Mouse (Mus musculus): ENCODE measurements around the gene Nedd4. TPM values are rescaled to one million over a fixed set of nuclear protein-coding genes. Genes with fewer than 3 reads are reported as not detected.
"Not testable (repeated sequence)": the region's sequence is repeated elsewhere in the genome, so short reads cannot be mapped to it uniquely, and the experiment has no call there.

Nedd4 gene
- 100 to 1,000 TPM; 376 to 378 TPM for total RNA-seq (2021)
- long read RNA-seq, experiment 1, full-length matches to known transcripts = 203 of 229 reads
- long read RNA-seq, experiment 1, partial matches to known transcripts = 20 of 229 reads
- long read RNA-seq, experiment 1, other reads (novel, unspliced or antisense) = 6 of 229 reads
- long read RNA-seq, experiment 2, full-length matches to known transcripts = 238 of 354 reads
- long read RNA-seq, experiment 2, partial matches to known transcripts = 86 of 354 reads
- long read RNA-seq, experiment 2, other reads (novel, unspliced or antisense) = 30 of 354 reads

DNA sequence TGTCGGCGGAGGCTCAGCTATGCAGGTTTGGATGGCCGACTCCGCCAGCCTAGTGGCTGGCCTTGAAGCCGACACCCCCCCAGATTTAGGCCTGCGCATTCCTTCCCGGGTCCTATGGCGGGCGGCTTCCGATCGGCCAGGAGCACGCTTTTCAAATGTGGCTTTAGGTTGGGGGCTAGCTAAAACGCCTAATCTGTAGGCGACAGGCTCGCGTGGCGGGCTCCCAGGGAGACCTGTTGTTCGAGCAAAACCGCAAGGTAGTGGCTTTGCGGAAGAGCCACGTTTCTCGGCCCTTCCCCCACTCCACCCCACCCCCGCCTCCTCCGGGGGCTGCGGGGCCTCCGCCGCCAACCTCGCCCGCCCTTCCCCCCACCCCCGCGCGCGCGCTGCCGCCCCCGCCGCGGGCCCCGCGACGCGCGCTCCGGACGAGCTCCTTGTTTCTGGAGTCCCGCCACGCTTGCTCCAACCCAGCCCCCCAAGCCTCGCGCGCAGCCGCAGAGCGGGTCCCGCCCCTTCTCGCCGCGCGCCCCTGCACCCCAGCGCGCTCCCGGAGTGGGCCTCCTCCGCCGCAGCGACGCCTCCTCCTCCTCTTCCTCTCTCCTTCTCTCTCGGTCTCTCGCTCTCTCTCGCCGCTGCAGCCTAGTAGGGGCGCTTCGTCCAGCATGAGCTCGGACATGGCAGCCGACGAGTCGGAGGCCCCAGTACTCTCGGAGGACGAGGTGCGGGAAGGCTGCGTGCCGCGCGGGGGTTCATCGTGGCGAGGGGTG, at the start of gene Nedd4:
Gene Nedd4, plus strand, starts transcription at position 452 of the 767 bp plus-strand sequence.
- peak; percentile 97 to 98 for DNase-seq (ENCODE audit: low spot score in 2 of 2)

DNA sequence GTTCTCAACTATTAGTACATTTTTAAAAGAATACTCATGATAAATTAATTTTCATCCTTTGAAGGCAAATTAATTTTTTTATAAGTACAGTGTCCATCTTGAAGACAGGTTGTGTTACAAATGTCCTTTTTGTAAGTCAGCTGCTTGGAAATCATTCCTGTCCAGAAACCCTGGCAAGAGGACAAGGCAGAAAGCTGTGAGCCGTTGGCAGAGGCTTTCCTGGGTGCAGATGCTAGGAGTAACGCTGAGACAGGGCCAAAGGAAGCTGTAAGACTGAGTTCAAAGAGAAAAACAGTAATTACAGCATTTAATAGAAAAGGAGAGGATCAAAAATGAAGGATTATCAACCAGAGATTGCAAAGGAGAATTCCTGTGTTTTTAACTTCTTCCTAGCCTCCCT, 48.3 kb upstream of the Nedd4 start:
- DNase-seq (ENCODE audit: low spot score in 2 of 2) = no peak

DNA sequence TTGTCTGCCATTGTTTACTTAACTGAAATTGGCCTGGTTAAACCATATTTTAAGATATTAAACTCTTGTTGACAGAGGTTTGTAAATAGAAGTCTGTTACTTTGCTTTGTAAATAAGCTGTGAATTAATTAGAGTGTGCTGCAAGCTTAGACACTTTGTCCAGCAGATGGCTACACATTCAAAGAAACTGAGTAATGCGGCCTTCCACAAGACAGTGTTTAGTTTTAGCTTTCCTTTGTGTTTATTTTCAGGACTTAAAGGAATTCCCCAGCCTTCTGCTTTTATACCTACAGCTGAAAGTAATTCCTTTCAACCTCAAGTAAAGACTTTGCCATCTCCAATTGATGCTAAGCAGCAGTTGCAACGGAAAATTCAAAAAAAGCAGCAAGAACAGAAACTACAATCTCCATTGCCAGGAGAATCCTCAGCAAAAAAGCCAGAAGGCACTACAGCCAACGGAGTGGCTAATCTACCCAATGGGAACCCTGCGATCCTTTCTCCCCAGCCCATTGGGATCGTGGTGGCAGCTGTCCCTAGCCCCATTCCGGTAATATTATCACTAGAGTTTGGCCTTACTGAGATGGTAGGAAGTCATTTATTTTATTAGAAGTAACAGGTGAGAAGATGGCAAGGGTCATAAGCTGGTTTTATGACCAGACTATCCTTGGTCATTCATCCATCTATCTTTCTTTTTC, 47.2 kb upstream of the Nedd4 start:
- no peak for DNase-seq (ENCODE audit: low spot score in 2 of 2)

DNA sequence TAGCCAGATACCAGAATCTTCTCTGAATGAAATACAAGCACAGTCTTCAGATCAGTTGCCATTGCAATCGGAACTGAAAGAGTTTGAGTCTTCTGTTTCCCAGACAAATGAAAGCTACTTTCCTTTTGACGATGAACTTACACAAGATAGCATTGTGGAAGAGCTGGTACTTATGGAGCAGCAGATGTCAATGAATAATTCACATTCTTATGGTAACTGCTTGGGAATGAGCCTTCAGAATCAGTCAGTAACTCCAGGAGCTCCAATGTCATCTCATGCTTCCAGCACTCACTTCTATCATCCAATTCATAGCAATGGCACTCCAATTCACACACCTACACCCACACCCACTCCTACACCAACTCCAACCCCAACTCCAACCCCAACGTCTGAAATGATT, 44.1 kb upstream of the Nedd4 start:
- DNase-seq (ENCODE audit: low spot score in 2 of 2) = no peak

DNA sequence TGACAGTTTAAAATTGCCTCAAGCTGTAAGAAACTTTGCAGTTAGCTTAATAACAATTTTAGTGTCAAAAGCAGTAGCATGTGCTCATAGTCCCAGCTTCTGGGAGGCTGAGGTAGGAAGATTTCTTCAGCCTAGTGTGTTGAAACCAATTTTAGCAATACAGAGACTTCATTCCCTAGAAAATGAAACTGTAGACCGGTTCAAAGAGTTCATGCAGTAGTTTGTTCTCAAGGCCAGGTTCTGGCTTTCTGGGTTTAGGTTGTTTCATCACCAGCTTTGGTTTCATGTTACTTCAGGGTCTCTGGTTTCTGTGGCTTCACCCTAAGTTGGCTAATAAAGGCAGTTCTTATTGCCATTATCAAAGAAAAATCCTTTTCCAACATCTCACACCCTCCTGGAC, 38.5 kb upstream of the Nedd4 start:
- DNase-seq (ENCODE audit: low spot score in 2 of 2) = no peak

DNA sequence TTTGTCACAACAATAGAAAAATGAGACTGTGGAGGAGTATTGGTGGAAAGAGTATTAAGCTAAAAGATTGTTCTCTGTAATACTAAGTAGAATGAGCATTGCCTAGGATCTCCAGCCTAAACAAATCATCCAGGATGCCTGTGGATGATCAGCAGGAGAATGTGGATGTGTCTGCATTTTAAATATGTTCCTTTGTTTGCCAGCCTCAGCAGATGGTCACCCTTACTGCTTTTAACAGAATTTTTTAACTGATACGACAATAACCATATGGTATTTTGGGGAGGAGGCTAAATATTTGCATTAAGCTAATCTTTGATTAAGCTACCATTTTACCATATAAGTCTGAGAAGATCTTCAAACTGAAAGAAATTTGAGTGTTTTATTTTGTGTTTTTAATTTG, 34.5 kb upstream of the Nedd4 start:
- no peak for DNase-seq (ENCODE audit: low spot score in 2 of 2)

DNA sequence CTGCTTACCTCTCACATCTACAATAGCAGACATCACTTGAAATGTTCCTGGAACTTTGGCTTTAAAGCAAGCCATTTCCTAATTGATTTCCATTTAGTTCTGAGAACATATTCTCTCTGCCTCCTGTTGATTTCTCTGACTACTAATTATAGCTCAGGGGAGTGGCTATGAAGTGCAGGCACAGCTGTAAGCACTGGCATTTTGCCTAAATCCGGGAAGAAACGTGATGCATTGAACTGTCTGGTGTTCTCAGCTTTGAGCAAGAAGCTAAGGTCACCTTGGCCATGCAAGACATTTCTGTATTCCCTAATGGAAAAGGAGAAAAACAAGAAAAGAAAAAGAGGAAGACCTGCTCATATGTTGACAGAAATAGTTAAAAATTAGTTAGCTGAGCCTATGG, 33.6 kb upstream of the Nedd4 start:
- DNase-seq (ENCODE audit: low spot score in 2 of 2) = no peak

DNA sequence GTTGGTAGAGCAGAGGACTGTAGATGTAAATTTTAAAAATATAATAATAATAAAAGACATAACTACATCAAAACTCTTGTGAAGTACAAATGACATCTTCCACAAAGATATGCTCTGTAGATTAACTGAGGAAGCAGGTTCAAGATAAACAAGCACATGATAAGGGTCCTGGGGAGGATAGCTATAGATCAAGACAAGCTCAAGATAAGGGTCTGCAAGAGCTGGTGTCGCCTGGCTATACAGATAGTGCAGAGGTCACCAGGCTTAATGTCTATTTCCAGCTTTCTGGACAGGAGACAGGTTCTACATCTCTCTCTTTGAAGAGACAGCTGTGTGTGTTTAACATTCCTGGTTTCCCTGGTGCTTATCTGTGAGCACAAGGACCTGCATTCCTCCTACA, 29.9 kb upstream of the Nedd4 start:
- no peak for DNase-seq (ENCODE audit: low spot score in 2 of 2)

DNA sequence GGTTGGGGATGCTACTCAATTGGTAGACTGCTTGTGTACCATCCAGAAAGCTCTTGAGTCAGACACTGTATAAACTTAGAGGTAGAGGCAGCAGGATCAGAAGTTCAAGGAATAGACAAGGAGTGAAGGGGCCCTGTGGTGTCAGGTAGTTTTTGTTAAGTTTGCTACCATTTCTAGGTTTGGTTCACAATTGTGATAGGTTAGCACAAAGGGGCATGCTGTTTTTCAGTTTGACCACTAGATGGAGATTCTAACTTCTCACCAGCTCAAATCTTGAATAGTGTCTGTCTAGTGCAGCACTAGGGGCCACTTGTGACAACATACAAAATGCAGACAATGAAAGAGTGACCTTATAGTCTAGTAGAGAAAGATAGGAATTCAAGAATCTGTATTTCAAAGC, 27.0 kb upstream of the Nedd4 start:
- no peak for DNase-seq (ENCODE audit: low spot score in 2 of 2)

DNA sequence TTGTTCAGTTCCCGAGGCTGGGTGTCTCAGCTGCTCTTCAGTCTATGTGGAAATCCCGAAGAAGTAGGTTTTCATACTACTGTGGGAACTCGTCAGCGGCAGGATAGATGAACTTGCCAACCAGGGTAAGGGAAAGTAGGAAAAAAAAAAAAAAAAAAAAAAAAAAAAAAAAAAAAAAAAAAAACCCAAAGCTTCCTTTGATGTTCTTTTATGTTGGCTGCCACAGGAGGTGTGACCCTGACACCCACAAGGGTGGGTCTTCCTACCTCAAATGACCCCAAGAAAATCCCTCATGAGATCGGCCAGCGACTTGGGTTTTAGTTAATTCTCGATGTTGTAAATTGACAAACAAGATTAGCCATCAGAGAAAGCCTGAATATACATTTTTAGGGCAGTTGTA, 25.6 kb upstream of the Nedd4 start:
- DNase-seq (ENCODE audit: low spot score in 2 of 2) = no peak

DNA sequence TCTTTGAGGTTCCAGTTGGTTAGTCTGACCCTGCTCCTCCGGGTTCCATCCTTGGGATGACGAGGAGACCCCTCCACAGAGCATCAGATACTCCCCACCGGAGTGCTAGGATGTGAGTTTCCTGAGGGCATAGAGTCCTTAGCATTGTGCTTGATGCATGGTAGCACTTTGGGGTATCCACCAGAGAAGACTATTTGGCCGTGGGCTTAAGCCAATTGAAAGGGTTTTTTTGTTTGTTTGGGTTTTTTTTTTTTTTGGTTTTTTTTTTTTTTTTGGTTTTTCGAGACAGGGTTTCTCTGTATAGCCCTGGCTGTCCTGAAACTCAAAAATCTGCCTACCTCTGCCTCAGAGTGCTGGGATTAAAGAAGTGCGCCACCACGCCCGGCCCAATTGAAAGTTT, 24.9 kb upstream of the Nedd4 start:
- no peak for DNase-seq (ENCODE audit: low spot score in 2 of 2)

DNA sequence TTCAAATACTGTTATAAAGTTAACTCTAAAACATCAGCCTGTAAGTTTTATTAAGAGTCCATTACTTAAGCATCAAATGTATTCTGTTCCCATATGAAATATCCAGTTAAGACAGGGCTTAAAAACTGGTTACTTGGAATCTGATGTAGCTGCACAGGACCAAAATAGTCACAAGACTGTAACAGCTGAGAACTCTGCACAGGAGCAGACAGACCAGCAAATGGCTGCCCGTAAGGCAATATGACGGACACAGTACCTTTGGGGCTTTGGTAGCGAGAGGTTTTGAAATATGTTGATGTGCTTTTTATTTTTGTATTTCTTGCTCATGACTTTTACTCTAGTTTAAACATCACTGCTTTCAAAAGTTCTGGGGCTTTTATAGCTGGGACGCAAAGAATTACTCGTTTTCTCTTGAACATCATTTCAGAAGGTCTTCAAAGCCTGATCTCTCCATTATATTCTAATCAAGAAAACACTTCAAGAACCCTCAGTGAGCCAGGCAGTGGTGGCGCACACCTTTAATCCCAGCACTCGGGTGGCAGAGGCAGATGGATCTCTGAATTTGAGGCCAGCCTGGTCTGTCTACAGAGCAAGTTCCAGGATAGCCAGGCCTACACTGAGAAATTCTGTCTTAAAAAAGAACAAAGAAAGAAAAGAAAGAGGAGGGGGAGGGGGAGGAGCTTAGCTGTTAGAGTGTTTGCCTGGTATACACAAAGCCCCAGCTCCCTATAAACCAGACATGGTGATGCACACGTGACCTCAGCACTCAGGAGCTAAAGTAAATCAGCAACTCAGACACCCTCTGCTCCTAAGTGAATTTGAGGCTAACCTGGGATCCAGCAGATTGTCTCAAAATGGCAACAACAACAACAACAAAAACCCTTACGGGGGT, 22.9 kb upstream of the Nedd4 start:
- no peak for DNase-seq (ENCODE audit: low spot score in 2 of 2)

DNA sequence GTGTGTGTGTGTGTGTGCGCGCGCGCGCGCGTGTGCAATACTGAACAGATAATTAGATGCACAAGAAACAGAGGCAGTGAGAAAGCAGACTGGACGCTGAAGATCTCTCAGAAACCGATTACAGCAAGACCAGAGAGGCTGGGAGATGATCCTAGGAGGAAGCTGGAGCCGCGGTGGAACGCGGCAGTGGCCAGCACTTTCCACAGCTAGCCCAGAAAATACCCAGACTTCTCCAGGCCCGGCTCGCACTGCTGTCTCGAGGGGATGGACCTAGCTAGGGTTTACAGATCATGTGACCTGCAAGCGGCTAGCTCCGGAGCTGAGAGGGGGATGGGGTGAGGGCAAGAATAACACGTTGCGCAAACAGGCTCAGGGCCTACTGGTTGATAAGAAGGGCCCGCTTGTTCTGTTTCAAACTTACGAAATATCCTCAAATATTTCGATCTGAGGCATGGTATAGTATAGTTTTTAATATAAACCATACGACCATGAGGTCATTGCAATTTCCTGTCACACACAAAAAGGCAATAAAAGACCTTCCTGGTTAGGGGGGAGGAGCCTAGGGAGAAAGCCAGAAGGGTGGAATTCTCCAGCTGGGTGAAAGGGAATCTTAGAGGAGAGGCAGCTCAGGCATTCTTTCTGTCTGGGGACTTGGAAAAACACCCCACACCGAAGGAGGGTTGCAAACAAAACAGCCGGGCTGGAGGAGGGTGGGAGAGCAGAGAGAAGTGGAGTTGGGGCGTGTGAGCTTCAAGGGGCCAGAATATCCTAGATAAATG, 22.1 kb upstream of the Nedd4 start:
- DNase-seq (ENCODE audit: low spot score in 2 of 2) = peak; percentile 67 to 74

DNA sequence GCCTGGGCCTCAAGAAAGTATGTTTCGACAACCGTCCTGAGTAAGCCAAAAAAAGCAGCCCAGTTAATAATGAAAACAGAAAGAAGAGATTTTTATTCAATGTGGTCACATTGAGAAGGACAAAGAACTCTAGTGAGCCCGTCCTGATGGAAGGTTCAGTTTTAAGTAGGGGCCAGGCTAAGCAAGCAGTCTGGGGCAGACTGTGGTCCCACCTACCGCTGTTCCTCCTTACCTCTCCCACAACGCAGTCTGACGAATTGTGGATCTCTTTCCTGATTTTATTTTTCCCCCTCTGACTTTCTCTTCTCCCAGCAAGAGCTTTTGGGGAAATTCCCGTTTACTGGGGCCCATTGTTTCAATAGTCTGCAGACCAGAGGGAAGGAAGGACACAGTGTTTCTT, 21.5 kb upstream of the Nedd4 start:
- DNase-seq (ENCODE audit: low spot score in 2 of 2) = no peak

DNA sequence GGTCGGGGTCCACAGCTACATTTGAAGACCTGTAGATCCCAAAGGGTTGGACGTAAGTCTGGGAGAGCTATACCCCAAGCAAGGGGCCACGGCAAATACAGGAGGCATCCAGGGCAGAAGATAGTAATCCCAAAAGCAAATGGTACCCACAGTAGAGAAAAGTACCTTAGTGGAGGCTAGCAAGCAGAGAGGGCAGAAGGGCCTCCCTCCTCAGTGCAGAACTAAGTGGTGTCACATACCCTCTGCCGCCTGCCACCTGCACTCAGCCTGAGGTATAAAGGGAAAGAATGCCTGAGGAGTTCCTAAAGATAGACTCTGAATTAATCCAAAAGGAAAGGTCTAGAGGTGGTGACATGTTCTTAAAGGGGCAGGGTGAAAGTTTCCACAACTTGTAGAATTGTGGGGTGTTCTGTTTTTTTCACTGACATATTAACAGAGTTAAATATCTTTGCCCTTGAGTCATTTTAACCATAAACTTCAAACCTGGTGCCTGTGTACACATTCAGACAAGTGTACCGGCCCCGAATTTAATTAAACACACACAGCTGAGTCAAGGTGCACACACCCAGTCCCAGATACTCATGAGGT, 21.0 kb upstream of the Nedd4 start:
- DNase-seq (ENCODE audit: low spot score in 2 of 2) = no peak

DNA sequence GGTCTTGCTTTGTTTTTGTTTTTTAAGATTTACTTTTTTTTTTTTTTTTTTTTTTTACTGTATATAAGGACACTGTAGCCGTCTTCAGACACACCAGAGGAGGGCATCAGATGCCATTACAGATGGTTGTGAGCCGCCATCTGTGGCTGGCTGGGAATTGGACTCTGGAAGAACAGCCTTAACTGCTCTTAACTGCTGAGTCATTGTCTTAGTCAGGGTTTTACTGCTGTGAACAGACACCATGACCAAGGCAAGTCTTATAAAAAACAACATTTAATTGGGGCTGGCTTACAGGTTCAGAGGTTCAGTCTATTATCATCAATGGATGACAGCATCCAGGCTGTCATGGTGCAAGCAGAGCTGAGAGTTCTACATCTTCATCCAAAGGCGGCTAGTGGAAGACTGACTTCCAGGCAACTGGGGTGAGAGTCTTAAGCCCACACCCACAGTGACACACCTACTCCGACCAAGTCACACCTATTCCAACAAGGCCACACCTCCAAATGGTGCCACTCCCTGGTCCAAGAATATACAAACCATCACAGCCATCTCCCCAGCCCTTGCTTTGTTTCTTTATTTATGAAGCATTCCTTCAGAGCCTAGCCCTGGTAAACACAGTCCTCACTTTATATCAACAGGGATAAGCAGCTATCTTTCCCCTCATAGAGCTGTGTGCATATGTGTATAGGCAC, 19.2 kb upstream of the Nedd4 start:
- not testable (repeated sequence) for DNase-seq (ENCODE audit: low spot score in 2 of 2)

DNA sequence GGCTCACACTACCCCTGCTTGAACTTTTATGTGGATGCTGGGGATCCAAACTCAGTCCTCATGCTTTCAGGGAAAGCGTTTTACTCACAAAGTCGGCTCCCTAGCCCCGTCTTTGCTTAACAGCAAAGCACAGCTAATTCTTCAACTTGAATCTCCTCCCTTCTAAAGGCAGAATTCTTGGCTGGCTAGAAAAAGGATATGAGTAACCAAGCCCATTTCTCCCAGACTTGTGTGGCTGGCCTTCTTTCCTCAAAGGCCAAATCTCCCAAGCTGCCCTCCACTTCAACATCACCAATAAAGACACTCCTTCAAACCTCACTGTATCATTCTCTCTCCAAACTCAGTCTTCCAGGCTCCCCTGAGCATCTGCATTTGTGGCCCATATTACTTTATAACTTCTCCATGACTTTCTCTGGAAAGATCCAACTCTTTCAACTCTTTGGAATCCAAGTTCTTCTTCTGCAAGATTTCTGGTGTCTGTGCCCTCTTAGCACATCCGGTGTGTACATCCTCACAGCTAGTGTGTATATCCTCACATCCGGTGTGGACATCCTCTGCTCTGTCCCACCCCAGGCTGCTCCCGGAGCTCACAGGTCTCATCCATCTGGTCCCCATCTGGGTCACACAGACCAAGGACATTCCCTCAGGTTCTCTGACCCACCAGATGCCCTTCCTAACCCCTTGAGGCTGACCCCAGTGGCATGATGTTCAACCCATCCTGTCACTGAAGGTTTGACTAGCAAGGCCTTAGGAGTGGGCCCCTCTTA, 18.3 kb upstream of the Nedd4 start:
- DNase-seq (ENCODE audit: low spot score in 2 of 2) = no peak

DNA sequence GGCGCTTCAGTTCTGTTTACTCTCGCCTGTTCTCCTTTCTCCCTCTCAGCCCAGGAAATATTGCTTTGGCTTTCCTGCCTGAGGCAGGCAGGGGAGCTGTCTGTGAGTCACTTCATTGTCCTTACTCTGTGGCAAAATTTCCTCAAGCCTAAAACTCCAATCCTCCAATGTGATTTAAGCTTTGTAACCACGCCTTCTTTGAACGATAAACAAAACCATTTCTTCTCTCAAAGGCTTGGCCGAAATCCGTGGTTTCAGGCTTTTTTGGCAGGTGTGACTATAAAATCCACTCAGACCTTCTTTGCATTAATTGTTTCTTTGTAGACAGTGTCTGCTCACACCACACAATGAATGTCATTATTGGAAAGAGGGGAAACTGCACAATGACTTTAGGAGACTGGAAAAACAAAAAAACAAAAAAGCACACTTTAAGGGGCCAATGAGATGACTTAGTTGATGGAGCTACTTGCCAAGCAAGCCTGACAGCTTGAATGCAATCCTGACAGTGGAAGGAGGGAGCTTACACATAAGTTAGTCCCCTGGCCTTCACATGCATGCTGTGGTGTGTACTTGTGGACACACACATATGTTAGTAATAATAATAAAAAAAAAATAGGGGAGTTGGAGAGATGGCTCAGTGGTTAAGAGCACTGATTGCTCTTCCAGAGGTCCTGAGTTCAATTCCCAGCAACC, 17.6 kb upstream of the Nedd4 start:
- DNase-seq (ENCODE audit: low spot score in 2 of 2) = no peak

Data from adrenal gland, adult 18-20 months (tissue).